Mouse (Mus musculus): Measurements from ENCODE around the gene Grik1.

Grik1 gene

GRCm38 (mm10) chr16:88142136-88142535 lies 147.9 kb downstream of the Grik1 start:
- DNase-seq (ENCODE audit: low spot score in 2 of 2): no peak

- DNase-seq (ENCODE audit: low spot score in 2 of 2): no peak
Observed at GRCm38 (mm10) chr16:88141594-88141993, 148.5 kb downstream of the Grik1 start.

GRCm38 (mm10) chr16:88138913-88139312 lies 151.2 kb downstream of the Grik1 start:
- no peak for DNase-seq (ENCODE audit: low spot score in 2 of 2)

GRCm38 (mm10) chr16:88132919-88133318 lies 157.1 kb downstream of the Grik1 start:
- DNase-seq (ENCODE audit: low spot score in 2 of 2): no peak

- no peak for DNase-seq (ENCODE audit: low spot score in 2 of 2)
Observed at GRCm38 (mm10) chr16:88131103-88131502, 159.0 kb downstream of the Grik1 start.

GRCm38 (mm10) chr16:88125098-88125497 lies 165.0 kb downstream of the Grik1 start:
- no peak for DNase-seq (ENCODE audit: low spot score in 2 of 2)

- no peak for DNase-seq (ENCODE audit: low spot score in 2 of 2)
Observed at GRCm38 (mm10) chr16:88112551-88113138, 177.4 kb downstream of the Grik1 start.

GRCm38 (mm10) chr16:88111459-88111858 lies 178.6 kb downstream of the Grik1 start:
- no peak for DNase-seq (ENCODE audit: low spot score in 2 of 2)

- no peak for DNase-seq (ENCODE audit: low spot score in 2 of 2)
Observed at GRCm38 (mm10) chr16:88094206-88094789, 195.8 kb downstream of the Grik1 start.

- no peak for DNase-seq (ENCODE audit: low spot score in 2 of 2)
Observed at GRCm38 (mm10) chr16:88087280-88087679, 202.8 kb downstream of the Grik1 start.

- DNase-seq (ENCODE audit: low spot score in 2 of 2): no peak
Observed at GRCm38 (mm10) chr16:88074716-88075115, 215.3 kb downstream of the Grik1 start.

GRCm38 (mm10) chr16:88060936-88061335 lies 229.1 kb downstream of the Grik1 start:
- DNase-seq (ENCODE audit: low spot score in 2 of 2): no peak

- no peak for DNase-seq (ENCODE audit: low spot score in 2 of 2)
Observed at GRCm38 (mm10) chr16:88048121-88048520, 241.9 kb downstream of the Grik1 start.

- no peak for DNase-seq (ENCODE audit: low spot score in 2 of 2)
Observed at GRCm38 (mm10) chr16:88044321-88044720, 245.7 kb downstream of the Grik1 start.

- DNase-seq (ENCODE audit: low spot score in 2 of 2): no peak
Observed at GRCm38 (mm10) chr16:88042458-88042857, 247.6 kb downstream of the Grik1 start.

- no peak for DNase-seq (ENCODE audit: low spot score in 2 of 2)
Observed at GRCm38 (mm10) chr16:88038503-88039091, 251.5 kb downstream of the Grik1 start.

GRCm38 (mm10) chr16:87988805-87989204 lies 301.3 kb downstream of the Grik1 start:
- DNase-seq (ENCODE audit: low spot score in 2 of 2): no peak

- DNase-seq (ENCODE audit: low spot score in 2 of 2): no peak
Observed at GRCm38 (mm10) chr16:87984201-87984870, 305.7 kb downstream of the Grik1 start.

- no peak for DNase-seq (ENCODE audit: low spot score in 2 of 2)
Observed at GRCm38 (mm10) chr16:87974076-87974443, 316.0 kb downstream of the Grik1 start.

GRCm38 (mm10) chr16:87973394-87974075 lies 316.5 kb downstream of the Grik1 start:
- no peak for DNase-seq (ENCODE audit: low spot score in 2 of 2)

- no peak for DNase-seq (ENCODE audit: low spot score in 2 of 2)
Observed at GRCm38 (mm10) chr16:87971911-87972310, 318.2 kb downstream of the Grik1 start.

GRCm38 (mm10) chr16:87969936-87970335 lies 320.1 kb downstream of the Grik1 start:
- no peak for DNase-seq (ENCODE audit: low spot score in 2 of 2)

Data from natural killer cell, adult 2 months (primary cell).